Mouse (Mus musculus): Measurements from ENCODE around the gene Tmem59l. TPM values are rescaled to one million over a fixed set of nuclear protein-coding genes. Genes with fewer than 3 reads are reported as not detected.

The Tmem59l gene
- polyA plus RNA-seq, 1 experiment from 2014 or later = 84.4 TPM

DNA sequence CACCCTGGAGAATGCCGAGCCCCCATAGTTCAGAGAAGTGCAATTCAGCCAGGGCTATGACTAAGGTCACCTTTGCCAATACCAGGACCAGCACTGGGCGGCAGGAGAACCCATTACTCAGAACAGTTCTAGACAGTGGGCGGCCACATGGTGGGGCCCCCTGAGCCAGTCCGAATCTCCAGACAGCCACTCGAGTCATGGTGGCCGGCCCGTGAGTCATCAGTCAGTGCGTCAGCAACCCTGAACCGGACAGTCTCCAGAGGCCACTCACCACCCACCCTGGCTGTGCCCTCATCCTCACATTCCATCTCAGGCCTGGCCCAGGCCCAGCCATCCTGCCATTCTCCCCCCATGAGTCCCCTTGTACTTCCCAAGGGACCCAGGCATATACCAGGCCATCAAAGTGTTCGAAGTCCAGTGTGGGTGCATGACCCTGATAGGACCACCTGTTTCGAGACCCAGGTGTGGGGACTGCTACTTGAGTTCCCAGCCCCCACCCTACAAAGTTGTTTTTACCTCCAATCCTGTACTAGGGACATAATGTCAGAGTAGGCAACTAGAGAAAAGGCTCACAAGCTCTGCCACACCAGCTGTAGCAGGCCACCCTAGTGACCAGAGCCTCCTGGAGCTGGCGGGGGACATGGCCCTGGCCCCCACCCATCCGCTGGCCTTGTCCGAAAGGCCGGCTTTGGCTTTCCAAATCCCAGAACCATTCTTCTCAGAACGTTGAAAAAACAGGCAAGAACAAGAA is 25.2 kb downstream of the Tmem59l start:
- no peaks in the 10 kb centered on the region for H3K27me3 ChIP-seq (replicated peaks; ENCODE audit: control insufficient read depth, insufficient read depth, low read length)
- no peaks in the 10 kb centered on the region for H3K9me3 ChIP-seq (replicated peaks; ENCODE audit: control insufficient read depth, low read length)
- no peak overlapping the region for H3K27ac ChIP-seq (ENCODE audit: low read depth, low read length)
- ATAC-seq = no peak
- WGBS = 93% methylated on average over 16 of the region's 16 CpGs
- no peaks in the 10 kb centered on the region for H3K36me3 ChIP-seq (ENCODE audit: control insufficient read depth, insufficient read depth, low read length)
- no peak overlapping the region for H3K9ac ChIP-seq (ENCODE audit: low read length)
- H3K4me2 ChIP-seq (ENCODE audit: low read length) = no peak overlapping the region
- no peak for DNase-seq (ENCODE audit: low spot score)
- no peak overlapping the region for H3K4me3 ChIP-seq (ENCODE audit: low read depth, low read length)
- no peaks in the 10 kb centered on the region for H3K4me1 ChIP-seq (ENCODE audit: control insufficient read depth, insufficient read depth, low read length)

DNA sequence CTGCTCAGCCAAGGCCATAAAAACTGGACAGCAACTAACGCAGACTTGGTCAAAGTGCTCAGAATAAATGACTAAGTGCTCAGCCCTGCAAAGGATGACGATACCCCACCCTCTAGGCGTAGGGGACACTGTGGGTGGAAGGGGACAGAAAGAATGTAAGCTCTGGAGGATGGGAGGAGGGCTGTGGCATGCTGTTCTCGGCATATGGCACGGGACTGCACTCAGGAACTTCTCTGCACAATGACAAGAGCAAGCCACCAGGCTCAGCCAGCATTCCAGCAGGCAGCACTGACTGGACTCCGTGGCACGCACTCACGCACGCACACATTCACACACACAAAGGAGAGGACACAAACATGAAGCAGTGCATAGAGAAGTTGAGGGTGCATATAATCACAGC is 26.6 kb downstream of the Tmem59l start:
- Histone ChIP-seq H3K4me1 (ENCODE audit: control insufficient read depth, insufficient read depth, low read length) (no peaks in the 10 kb centered on the region), H3K9ac (ENCODE audit: low read length) (no peak overlapping the region), H3K9me3 (replicated peaks; ENCODE audit: control insufficient read depth, low read length) (no peaks in the 10 kb centered on the region), H3K27ac (ENCODE audit: low read depth, low read length) (no peak overlapping the region), H3K4me2 (ENCODE audit: low read length) (no peak overlapping the region), H3K36me3 (ENCODE audit: control insufficient read depth, insufficient read depth, low read length) (no peaks in the 10 kb centered on the region), H3K27me3 (replicated peaks; ENCODE audit: control insufficient read depth, insufficient read depth, low read length) (no peaks in the 10 kb centered on the region), H3K4me3 (ENCODE audit: low read depth, low read length) (no peak overlapping the region)
- no peak for DNase-seq (ENCODE audit: low spot score)
- ATAC-seq = no peak
- 83% methylated on average over 9 of the region's 9 CpGs for WGBS

DNA sequence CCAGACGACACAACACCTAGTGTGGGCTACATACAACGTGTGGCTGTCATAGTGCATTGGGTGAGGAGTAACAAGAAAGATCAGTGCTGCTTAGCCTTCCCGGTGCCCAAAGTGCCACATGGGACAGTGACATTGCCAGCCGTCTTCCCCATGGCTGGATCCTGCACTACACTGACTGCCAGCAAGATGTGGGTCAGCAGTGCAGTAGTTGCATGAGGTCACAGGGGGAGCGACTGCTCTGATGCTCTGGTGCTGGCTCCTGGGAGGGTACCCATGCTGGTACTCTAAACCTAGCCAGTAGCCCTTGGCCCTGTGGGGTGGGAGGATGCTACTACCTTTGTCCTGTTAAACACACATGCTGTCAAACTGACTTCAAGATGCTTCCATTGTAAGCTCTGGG is 27.0 kb downstream of the Tmem59l start:
- 87% methylated on average over 5 of the region's 5 CpGs for WGBS

DNA sequence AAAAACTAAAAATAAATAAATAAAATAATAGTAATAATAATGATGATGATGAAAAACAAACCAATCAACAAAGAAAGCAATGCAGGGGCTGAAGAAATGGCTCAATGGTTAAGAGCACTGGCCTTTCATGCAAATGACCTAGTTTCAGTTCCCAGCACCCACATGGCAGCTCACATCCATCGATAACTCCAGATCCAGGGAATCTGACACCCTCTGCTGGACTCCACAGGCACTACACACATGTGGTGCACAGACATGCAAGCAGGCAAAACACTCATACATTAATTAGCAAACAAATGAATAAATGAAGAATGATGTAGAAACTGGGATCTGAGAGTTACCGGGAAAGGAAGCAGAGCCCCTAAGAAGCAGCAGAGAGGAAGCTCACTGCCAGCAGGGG is 27.5 kb downstream of the Tmem59l start:
- Histone ChIP-seq H3K9me3 (replicated peaks; ENCODE audit: control insufficient read depth, low read length) (no peaks in the 10 kb centered on the region), H3K4me3 (ENCODE audit: low read depth, low read length) (no peak overlapping the region), H3K4me1 (ENCODE audit: control insufficient read depth, insufficient read depth, low read length) (no peaks in the 10 kb centered on the region), H3K27me3 (replicated peaks; ENCODE audit: control insufficient read depth, insufficient read depth, low read length) (no peaks in the 10 kb centered on the region), H3K4me2 (ENCODE audit: low read length) (no peak overlapping the region), H3K36me3 (ENCODE audit: control insufficient read depth, insufficient read depth, low read length) (no peaks in the 10 kb centered on the region), H3K27ac (ENCODE audit: low read depth, low read length) (no peak overlapping the region), H3K9ac (ENCODE audit: low read length) (no peak overlapping the region)
- ATAC-seq = no peak
- DNase-seq (ENCODE audit: low spot score) = no peak
- WGBS = 95% methylated on average over 2 of the region's 2 CpGs

More for the DNA sequence above, 27.0 kb downstream of the Tmem59l start:
- no peak for DNase-seq (ENCODE audit: low spot score)
- no peak for ATAC-seq
- no peaks in the 10 kb centered on the region for H3K4me1 ChIP-seq (ENCODE audit: control insufficient read depth, insufficient read depth, low read length)
- no peak overlapping the region for H3K27ac ChIP-seq (ENCODE audit: low read depth, low read length)
- H3K27me3 ChIP-seq (replicated peaks; ENCODE audit: control insufficient read depth, insufficient read depth, low read length) = no peaks in the 10 kb centered on the region
- H3K36me3 ChIP-seq (ENCODE audit: control insufficient read depth, insufficient read depth, low read length) = no peaks in the 10 kb centered on the region
- no peaks in the 10 kb centered on the region for H3K9me3 ChIP-seq (replicated peaks; ENCODE audit: control insufficient read depth, low read length)
- no peak overlapping the region for H3K9ac ChIP-seq (ENCODE audit: low read length)
- H3K4me3 ChIP-seq (ENCODE audit: low read depth, low read length) = no peak overlapping the region
- no peak overlapping the region for H3K4me2 ChIP-seq (ENCODE audit: low read length)

DNA sequence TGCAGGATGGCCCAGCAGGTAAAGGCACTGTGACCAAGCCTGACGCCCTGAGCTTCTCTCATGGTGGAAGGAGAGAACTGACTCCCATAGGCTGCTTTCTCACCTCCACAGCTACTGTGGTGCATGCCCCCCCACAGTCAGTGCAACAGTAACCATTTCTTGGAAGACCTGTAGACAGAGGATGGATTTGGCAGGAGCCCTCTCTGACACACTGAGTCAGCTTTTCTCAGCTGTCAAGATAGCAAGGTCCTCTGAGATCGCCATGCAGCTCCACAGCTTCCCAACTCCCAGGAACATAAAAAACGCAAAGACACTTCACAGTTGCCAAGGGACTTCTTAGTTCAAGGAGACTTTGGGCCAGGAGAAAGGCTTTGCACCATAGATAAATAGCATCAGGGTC is 28.7 kb downstream of the Tmem59l start:
- Histone ChIP-seq H3K4me2 (ENCODE audit: low read length) (no peak overlapping the region), H3K4me1 (ENCODE audit: control insufficient read depth, insufficient read depth, low read length) (no peaks in the 10 kb centered on the region), H3K27me3 (replicated peaks; ENCODE audit: control insufficient read depth, insufficient read depth, low read length) (no peaks in the 10 kb centered on the region), H3K9ac (ENCODE audit: low read length) (no peak overlapping the region), H3K36me3 (ENCODE audit: control insufficient read depth, insufficient read depth, low read length) (no peaks in the 10 kb centered on the region), H3K27ac (ENCODE audit: low read depth, low read length) (no peak overlapping the region), H3K9me3 (replicated peaks; ENCODE audit: control insufficient read depth, low read length) (no peaks in the 10 kb centered on the region), H3K4me3 (ENCODE audit: low read depth, low read length) (no peak overlapping the region)
- WGBS = 91% methylated on average over 3 of the region's 3 CpGs
- ATAC-seq (no peak), DNase-seq (ENCODE audit: low spot score) (no peak)

DNA sequence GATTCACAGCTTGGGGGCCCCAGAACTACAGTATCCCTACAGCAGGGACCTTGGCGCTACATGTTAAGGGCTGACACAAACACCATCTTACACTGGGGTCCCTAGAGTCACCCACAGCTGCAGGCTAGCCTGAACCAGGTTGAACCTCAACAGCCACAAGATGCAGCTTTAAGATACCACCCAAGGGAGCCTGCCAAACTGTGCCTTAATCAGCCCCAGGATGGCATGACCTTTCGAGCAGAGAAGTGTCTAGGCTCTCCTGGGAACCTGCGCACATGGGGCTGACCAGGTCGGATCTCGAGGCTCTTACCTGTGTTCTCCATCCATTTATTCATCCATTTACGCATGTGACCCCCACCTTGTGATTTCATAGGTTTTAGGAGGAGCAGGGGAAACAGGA is 29.3 kb downstream of the Tmem59l start:
- 96% methylated on average over 6 of the region's 6 CpGs for WGBS
- Histone ChIP-seq H3K27me3 (replicated peaks; ENCODE audit: control insufficient read depth, insufficient read depth, low read length) (no peaks in the 10 kb centered on the region), H3K27ac (ENCODE audit: low read depth, low read length) (no peak overlapping the region), H3K4me2 (ENCODE audit: low read length) (no peak overlapping the region), H3K4me1 (ENCODE audit: control insufficient read depth, insufficient read depth, low read length) (no peaks in the 10 kb centered on the region), H3K9ac (ENCODE audit: low read length) (no peak overlapping the region), H3K4me3 (ENCODE audit: low read depth, low read length) (no peak overlapping the region), H3K36me3 (ENCODE audit: control insufficient read depth, insufficient read depth, low read length) (no peaks in the 10 kb centered on the region), H3K9me3 (replicated peaks; ENCODE audit: control insufficient read depth, low read length) (no peaks in the 10 kb centered on the region)
- ATAC-seq = no peak
- no peak for DNase-seq (ENCODE audit: low spot score)

DNA sequence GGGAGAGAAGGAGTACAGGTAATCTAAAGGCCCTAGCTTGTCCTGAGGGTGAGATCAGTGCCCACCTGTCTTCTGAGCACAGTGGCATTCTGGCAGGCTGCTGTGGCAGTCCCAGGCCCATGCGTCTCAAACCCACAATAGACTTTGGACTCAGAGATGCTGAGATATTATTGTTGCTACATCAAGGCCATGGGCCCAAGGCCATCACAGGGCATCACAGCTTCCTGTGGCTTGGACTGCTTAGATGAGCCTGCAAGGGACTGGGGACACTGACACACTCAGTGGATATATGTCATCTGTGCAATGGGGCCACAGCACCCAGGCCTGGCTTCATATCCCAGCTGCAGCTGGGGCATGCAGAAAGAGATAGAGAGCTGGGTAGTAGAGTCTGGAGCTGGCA is 30.2 kb downstream of the Tmem59l start:
- no peaks in the 10 kb centered on the region for H3K27me3 ChIP-seq (replicated peaks; ENCODE audit: control insufficient read depth, insufficient read depth, low read length)
- WGBS = 86% methylated on average over 1 of the region's 1 CpGs
- H3K4me3 ChIP-seq (ENCODE audit: low read depth, low read length) = no peak overlapping the region
- no peaks in the 10 kb centered on the region for H3K4me1 ChIP-seq (ENCODE audit: control insufficient read depth, insufficient read depth, low read length)
- ATAC-seq (no peak), DNase-seq (ENCODE audit: low spot score) (no peak)
- no peak overlapping the region for H3K4me2 ChIP-seq (ENCODE audit: low read length)
- no peak overlapping the region for H3K9ac ChIP-seq (ENCODE audit: low read length)
- H3K36me3 ChIP-seq (ENCODE audit: control insufficient read depth, insufficient read depth, low read length) = 0 out of 2 replicates have a peak, but pooled peaks cover 4% of the 10 kb centered on the region
- no peak overlapping the region for H3K27ac ChIP-seq (ENCODE audit: low read depth, low read length)
- H3K9me3 ChIP-seq (replicated peaks; ENCODE audit: control insufficient read depth, low read length) = no peaks in the 10 kb centered on the region

DNA sequence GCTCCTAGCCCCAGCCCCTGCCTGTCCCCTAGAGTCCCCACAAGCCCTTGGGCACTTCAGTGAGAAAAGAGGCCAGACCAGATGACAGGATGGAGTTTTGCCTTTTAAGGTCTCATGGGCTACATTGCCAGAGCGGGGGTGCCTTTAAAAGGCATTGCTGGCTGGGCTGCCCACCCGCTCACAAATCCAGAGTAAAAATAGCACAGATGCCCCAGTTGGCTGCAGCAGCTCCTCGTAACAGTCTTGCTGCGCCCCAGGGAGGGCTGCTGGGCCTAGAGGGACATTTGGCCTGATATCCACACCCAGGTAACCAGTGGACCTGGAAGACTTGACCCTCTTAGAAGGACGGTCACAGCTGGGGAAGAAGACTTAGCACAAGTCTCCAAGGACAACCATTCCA is 33.3 kb downstream of the Tmem59l start:
- H3K36me3 ChIP-seq (ENCODE audit: control insufficient read depth, insufficient read depth, low read length) = peaks cover 14% of the 10 kb centered on the region; the same call in 1 of the 2 replicates
- 89% methylated on average over 5 of the region's 5 CpGs for WGBS

DNA sequence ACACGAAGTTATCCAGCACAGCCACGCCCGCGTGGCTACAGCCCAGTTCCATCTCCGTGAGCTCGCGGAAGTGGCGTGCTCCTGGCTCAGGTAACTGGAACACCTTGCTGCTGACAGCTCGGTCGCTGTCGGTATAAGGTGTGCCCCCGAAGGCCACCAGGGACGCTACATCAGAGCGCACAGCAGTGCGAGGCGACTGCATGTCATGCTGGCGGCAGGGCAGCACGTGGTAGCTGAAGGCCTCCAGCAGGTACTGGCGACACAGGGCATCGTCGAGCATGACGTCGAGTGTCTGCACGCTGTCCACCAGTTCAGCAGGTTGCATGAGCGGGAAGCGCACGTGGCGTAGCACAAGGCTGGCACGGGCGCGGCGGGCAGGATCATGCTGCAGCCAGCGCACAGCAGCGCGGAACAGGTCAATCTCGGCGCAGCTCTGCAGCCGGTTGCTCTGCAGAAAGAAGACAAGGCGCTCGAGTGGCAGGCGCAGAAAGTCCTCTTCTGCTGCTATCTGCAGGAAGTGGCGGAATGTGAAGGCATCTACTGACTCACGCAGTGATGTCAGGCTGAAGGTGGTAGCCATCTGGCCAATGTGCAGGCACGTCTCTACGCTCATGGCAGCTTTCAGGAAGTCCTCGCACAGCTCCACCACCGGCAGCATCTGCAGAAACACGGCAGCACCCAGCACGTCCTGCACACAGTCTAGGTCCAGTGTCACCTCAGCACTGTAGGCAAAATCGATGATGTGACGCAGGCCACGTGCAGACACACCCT is 34.8 kb downstream of the Tmem59l start:
- 71% methylated on average over 52 of the region's 52 CpGs for WGBS

More for the DNA sequence above, 33.3 kb downstream of the Tmem59l start:
- H3K4me1 ChIP-seq (ENCODE audit: control insufficient read depth, insufficient read depth, low read length) = no peaks in the 10 kb centered on the region
- H3K9ac ChIP-seq (ENCODE audit: low read length) = no peak overlapping the region
- DNase-seq (ENCODE audit: low spot score) = no peak
- no peaks in the 10 kb centered on the region for H3K27me3 ChIP-seq (replicated peaks; ENCODE audit: control insufficient read depth, insufficient read depth, low read length)
- H3K9me3 ChIP-seq (replicated peaks; ENCODE audit: control insufficient read depth, low read length) = no peaks in the 10 kb centered on the region
- no peak overlapping the region for H3K4me2 ChIP-seq (ENCODE audit: low read length)
- ATAC-seq = no peak
- H3K4me3 ChIP-seq (ENCODE audit: low read depth, low read length) = no peak overlapping the region
- no peak overlapping the region for H3K27ac ChIP-seq (ENCODE audit: low read depth, low read length)

More for the DNA sequence above, 34.8 kb downstream of the Tmem59l start:
- DNase-seq (ENCODE audit: low spot score) (no peak), ATAC-seq (0 out of 2 replicates have a peak, but pooled peaks have one; percentile 13)
- Histone ChIP-seq H3K4me1 (ENCODE audit: control insufficient read depth, insufficient read depth, low read length) (no peaks in the 10 kb centered on the region), H3K27me3 (replicated peaks; ENCODE audit: control insufficient read depth, insufficient read depth, low read length) (no peaks in the 10 kb centered on the region), H3K4me2 (ENCODE audit: low read length) (no peak overlapping the region), H3K36me3 (ENCODE audit: control insufficient read depth, insufficient read depth, low read length) (peaks cover 14% of the 10 kb centered on the region; the same call in 1 of the 2 replicates), H3K4me3 (ENCODE audit: low read depth, low read length) (no peak overlapping the region), H3K9ac (ENCODE audit: low read length) (no peak overlapping the region), H3K9me3 (replicated peaks; ENCODE audit: control insufficient read depth, low read length) (no peaks in the 10 kb centered on the region), H3K27ac (ENCODE audit: low read depth, low read length) (no peak overlapping the region)

Data from forebrain, embryonic 14.5 days (tissue).